Mouse (Mus musculus) lung, embryonic 15.5 days (tissue): ENCODE measurements around the gene Gli3. TPM values are rescaled to one million over a fixed set of nuclear protein-coding genes. Genes with fewer than 3 reads are reported as not detected.
A peak's percentile ranks its signal among the peaks of the same experiment; 100 is the strongest.

Experiments used
- ATAC-seq: fragments of 200-750 bp; cut with Nextera tagmentation; 2 replicates; pipeline ENCODE4 v1.8.0; 2017; ENCODE audit warnings: moderate number of reproducible peaks, borderline replicate concordance; ENCODE audit not compliant: low FRiP score, low TSS enrichment; ENCODE audit errors: extremely low read depth
- H3K27ac ChIP-seq: fragments of 300-500 bp; sonication (generic); 2 replicates; pipeline ENCODE4 v1.5.1; 2015; ENCODE audit warnings: moderate library complexity, mild to moderate bottlenecking, inconsistent platforms
- H3K27me3 ChIP-seq: fragments of 300-500 bp; sonication (generic); 2 replicates; pipeline ENCODE4 v1.6.1; 2015; ENCODE audit warnings: inconsistent platforms
- H3K36me3 ChIP-seq: fragments of 300-500 bp; sonication (generic); 2 replicates; pipeline ENCODE4 v1.6.1; 2015; ENCODE audit warnings: inconsistent platforms
- H3K4me1 ChIP-seq: fragments of 300-500 bp; sonication (generic); 2 replicates; pipeline ENCODE4 v1.6.1; 2015; ENCODE audit warnings: inconsistent platforms
- H3K4me2 ChIP-seq: fragments of 300-500 bp; sonication (generic); 2 replicates; pipeline ENCODE4 v1.6.1; 2015; ENCODE audit warnings: inconsistent platforms, mild to moderate bottlenecking, moderate library complexity
- H3K4me3 ChIP-seq: fragments of 300-500 bp; sonication (generic); 2 replicates; pipeline ENCODE4 v1.5.1; 2015; ENCODE audit warnings: mild to moderate bottlenecking, inconsistent platforms
- H3K9ac ChIP-seq: fragments of 300-500 bp; sonication (generic); 2 replicates; pipeline ENCODE4 v1.6.1; 2015; ENCODE audit warnings: inconsistent platforms
- H3K9me3 ChIP-seq: fragments of 300-500 bp; sonication (generic); 2 replicates; pipeline ENCODE4 v1.6.1; 2016; ENCODE audit warnings: inconsistent platforms
- WGBS: fragments of 180-500 bp; shearing (Covaris S2); methylation state at CpG from one replicate; pipeline ENCODE4 v1.1.7; 2015; 5-methylcytosine and 5-hydroxymethylcytosine counted together
- polyA plus RNA-seq: library from polyadenylated mRNA; unstranded; fragments of >200 nt; fragmentation: Nextera tagmentation; extraction: Ambion mirVana; gene quantifications from 2 replicates; pipeline ENCODE4 v1.2.1, GENCODE M21; 2015

Gene Gli3
- 18.8 and 19.0 TPM in 2 replicates for polyA plus RNA-seq

DNA sequence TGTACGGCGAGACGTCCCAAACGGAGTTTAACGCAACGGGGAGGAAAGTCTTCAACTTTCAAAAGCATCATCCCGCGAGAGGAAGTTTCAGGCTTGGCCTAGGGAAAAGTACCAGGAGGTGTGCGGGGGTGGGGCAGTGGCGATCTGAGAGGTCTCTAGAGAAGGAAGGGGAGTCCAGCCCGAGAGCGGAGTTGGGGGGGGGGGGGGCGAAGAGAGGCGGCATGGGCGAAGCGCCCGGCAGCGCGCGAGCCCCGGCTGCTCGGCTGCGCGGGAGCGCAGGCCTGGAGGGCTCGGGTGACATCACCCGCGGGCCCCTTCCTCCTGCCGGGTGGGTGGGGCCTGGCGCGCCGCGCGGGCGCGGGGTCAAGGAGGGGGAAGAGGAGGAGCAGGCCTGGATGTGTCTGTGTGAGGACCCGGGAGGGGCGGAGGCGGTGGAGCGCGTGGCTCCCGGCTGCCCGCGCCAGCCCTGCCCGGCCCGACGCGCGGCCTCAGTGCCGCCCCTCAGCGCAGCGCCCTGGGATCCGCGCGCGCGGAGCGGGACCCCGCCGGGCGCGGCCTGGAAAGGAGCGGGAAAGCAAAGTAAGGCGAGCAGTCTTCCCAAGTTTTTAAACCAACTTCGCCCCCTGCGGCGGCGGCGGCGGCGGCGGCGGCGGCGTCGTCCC is at the start of gene Gli3:
Gli3 (plus strand) TSS at position 406 of the 662 bp plus-strand sequence.
- peak within 1 kb of the TSS; percentile 75 for H3K4me2 ChIP-seq
- H3K36me3 ChIP-seq: no peaks in the 10 kb centered on the region
- peak within 1 kb of the TSS; percentile 99 for H3K27ac ChIP-seq
- H3K9ac ChIP-seq: peak within 1 kb of the TSS; percentile 93
- H3K9me3 ChIP-seq: no peaks in the 10 kb centered on the region
- peaks cover 32% of the 10 kb centered on the region for H3K4me1 ChIP-seq
- H3K27me3 ChIP-seq: no peaks in the 10 kb centered on the region
- H3K4me3 ChIP-seq: peak within 1 kb of the TSS; percentile 90
- WGBS: under 1% methylated on average over 47 of the region's 76 CpGs
- ATAC-seq: peak; percentile 94

GRCm38 (mm10) chr13:15421182-15421750 is 41.8 kb upstream of the Gli3 start:
- Histone ChIP-seq H3K4me1 (no peaks in the 10 kb centered on the region), H3K36me3 (no peaks in the 10 kb centered on the region), H3K9me3 (no peaks in the 10 kb centered on the region), H3K4me2 (no peak overlapping the region), H3K27ac (no peak overlapping the region), H3K27me3 (no peaks in the 10 kb centered on the region), H3K4me3 (no peak overlapping the region), H3K9ac (no peak overlapping the region)
- ATAC-seq: 0 out of 2 replicates have a peak, but pooled peaks have one; percentile 19
- 46% methylated on average over 10 of the region's 10 CpGs for WGBS

DNA sequence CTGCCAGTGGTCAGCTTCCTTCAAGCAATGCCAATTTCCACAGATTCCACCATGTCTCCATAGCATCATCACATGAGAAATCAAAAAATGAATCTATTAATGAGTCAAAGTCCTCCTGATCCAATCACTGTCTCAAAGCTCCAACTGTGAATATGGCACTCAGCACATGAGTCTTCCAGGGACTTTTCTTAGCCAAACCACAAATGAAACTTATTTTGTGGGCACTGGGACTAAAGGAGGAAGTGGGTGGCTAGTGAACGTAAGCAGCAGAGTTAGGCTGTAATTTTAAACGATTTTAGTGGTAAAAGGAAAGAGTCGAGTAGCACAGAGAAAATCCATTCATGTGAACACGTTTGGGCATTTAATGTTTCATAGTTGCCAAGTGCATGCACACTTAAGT is 21.0 kb upstream of the Gli3 start:
- ATAC-seq: no peak
- Histone ChIP-seq H3K9ac (no peak overlapping the region), H3K36me3 (no peaks in the 10 kb centered on the region), H3K4me3 (no peak overlapping the region), H3K27me3 (no peaks in the 10 kb centered on the region), H3K4me2 (no peak overlapping the region), H3K27ac (no peak overlapping the region), H3K4me1 (peaks cover 4% of the 10 kb centered on the region; the same call in 1 of the 2 replicates), H3K9me3 (no peaks in the 10 kb centered on the region)
- 78% methylated on average over 4 of the region's 4 CpGs for WGBS

DNA sequence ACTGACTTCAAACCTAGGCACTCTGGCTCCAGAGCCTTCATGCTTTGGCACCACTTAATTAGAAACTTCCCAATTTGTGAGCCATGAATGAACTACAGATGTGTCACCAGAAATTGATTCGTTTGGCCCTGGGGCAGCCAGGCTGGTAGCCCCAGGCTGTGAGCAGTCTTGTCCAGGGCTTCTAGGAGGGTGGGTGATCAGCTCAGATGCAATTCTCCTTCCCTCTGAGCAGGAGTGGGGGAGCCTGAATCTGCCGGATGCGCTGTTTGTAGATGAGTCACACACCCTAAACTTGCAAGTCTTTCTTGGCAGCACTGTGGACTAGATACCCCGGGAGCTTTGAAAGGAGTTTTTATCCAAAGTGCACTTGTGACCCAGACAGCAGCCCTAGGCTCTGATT is 18.7 kb upstream of the Gli3 start:
- no peak for ATAC-seq
- Histone ChIP-seq H3K27ac (no peak overlapping the region), H3K36me3 (no peaks in the 10 kb centered on the region), H3K9ac (no peak overlapping the region), H3K4me1 (peaks cover 8% of the 10 kb centered on the region; the same call in 1 of the 2 replicates), H3K4me2 (no peak overlapping the region), H3K9me3 (no peaks in the 10 kb centered on the region), H3K27me3 (no peaks in the 10 kb centered on the region), H3K4me3 (no peak overlapping the region)
- WGBS: 62% methylated on average over 4 of the region's 4 CpGs

DNA sequence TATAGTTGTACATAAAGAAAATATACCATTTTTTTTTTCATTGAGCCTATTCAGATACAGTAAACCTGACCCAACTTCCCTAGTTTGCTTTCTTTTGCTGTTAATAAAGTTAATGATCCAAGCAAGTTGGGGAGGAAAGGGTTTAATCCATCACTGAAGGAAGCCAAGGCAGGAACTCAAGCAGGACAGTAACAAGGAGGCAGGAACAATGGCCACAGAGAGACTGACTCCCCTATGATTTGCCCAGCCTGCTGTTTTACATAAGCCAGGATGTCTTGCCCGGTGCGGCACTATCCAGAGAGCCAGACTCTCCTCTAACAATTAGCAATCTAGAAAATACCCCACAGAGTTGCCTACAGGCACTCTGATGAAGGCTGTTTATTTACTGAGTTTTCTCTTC is 17.4 kb upstream of the Gli3 start:
- Histone ChIP-seq H3K27ac (no peak overlapping the region), H3K4me2 (no peak overlapping the region), H3K9me3 (no peaks in the 10 kb centered on the region), H3K36me3 (no peaks in the 10 kb centered on the region), H3K9ac (no peak overlapping the region), H3K27me3 (no peaks in the 10 kb centered on the region), H3K4me1 (peaks cover 8% of the 10 kb centered on the region; the same call in 1 of the 2 replicates), H3K4me3 (no peak overlapping the region)
- ATAC-seq: no peak
- WGBS: 96% methylated on average over 2 of the region's 2 CpGs

- no peak overlapping the region for H3K4me2 ChIP-seq
Observed at GRCm38 (mm10) chr13:15446004-15446403, 17.0 kb upstream of the Gli3 start.

GRCm38 (mm10) chr13:15446782-15447564 is 16.1 kb upstream of the Gli3 start:
- no peak overlapping the region for H3K27ac ChIP-seq
- WGBS: 36% methylated on average over 7 of the region's 7 CpGs

More at GRCm38 (mm10) chr13:15446004-15446403, 17.0 kb upstream of the Gli3 start:
- Histone ChIP-seq H3K9ac (no peak overlapping the region), H3K27me3 (no peaks in the 10 kb centered on the region), H3K36me3 (no peaks in the 10 kb centered on the region), H3K4me1 (0 out of 2 replicates have a peak, but pooled peaks cover 8% of the 10 kb centered on the region), H3K27ac (no peak overlapping the region), H3K4me3 (no peak overlapping the region), H3K9me3 (no peaks in the 10 kb centered on the region)
- no peak for ATAC-seq
- WGBS: 79% methylated on average over 8 of the region's 8 CpGs

GRCm38 (mm10) chr13:15450941-15451340 is 12.1 kb upstream of the Gli3 start:
- H3K27me3 ChIP-seq: no peaks in the 10 kb centered on the region
- no peak overlapping the region for H3K27ac ChIP-seq
- H3K4me1 ChIP-seq: 0 out of 2 replicates have a peak, but pooled peaks cover 4% of the 10 kb centered on the region
- WGBS: 61% methylated on average over 2 of the region's 2 CpGs
- no peak overlapping the region for H3K4me2 ChIP-seq
- H3K9me3 ChIP-seq: no peaks in the 10 kb centered on the region
- H3K4me3 ChIP-seq: no peak overlapping the region
- H3K36me3 ChIP-seq: no peaks in the 10 kb centered on the region
- no peak overlapping the region for H3K9ac ChIP-seq
- no peak for ATAC-seq

More at GRCm38 (mm10) chr13:15446782-15447564, 16.1 kb upstream of the Gli3 start:
- no peak overlapping the region for H3K9ac ChIP-seq
- H3K4me3 ChIP-seq: no peak overlapping the region
- no peaks in the 10 kb centered on the region for H3K27me3 ChIP-seq
- peak; percentile 93 for ATAC-seq
- H3K4me1 ChIP-seq: 0 out of 2 replicates have a peak, but pooled peaks cover 4% of the 10 kb centered on the region
- no peaks in the 10 kb centered on the region for H3K36me3 ChIP-seq
- H3K9me3 ChIP-seq: no peaks in the 10 kb centered on the region
- H3K4me2 ChIP-seq: no peak overlapping the region

DNA sequence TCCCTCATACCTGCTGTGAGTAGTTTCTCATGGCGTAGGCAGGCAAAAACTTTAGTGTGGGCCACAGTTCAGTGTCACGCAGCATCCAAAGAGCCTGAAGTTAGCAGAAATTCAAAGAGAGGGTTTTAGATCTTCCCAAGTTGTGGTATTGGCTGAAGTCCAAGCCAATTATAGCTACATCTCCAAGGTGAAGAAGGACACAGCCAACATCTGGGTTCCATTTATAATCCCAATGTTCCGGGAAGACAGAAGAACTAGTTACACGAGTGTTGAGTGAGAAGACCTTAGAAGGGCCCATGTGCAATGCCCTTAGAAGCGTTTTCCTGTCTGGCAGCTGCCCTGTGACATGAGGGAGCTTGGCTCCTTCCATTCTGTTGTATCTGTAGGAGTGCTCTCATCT is 5.2 kb upstream of the Gli3 start:
- ATAC-seq: no peak
- no peak overlapping the region for H3K27ac ChIP-seq
- H3K9me3 ChIP-seq: no peaks in the 10 kb centered on the region
- H3K4me1 ChIP-seq: peaks cover 13% of the 10 kb centered on the region; the same call in 1 of the 2 replicates
- H3K36me3 ChIP-seq: no peaks in the 10 kb centered on the region
- H3K4me3 ChIP-seq: no peak overlapping the region
- WGBS: 49% methylated on average over 5 of the region's 5 CpGs
- H3K4me2 ChIP-seq: no peak overlapping the region
- no peak overlapping the region for H3K9ac ChIP-seq
- H3K27me3 ChIP-seq: no peaks in the 10 kb centered on the region

GRCm38 (mm10) chr13:15461926-15462325 is 1.1 kb upstream of the Gli3 start:
- Histone ChIP-seq H3K9ac (no peak overlapping the region; the same call in 1 of the 2 replicates), H3K9me3 (no peaks in the 10 kb centered on the region), H3K36me3 (no peaks in the 10 kb centered on the region), H3K4me3 (peak overlapping the region; percentile 90), H3K4me2 (peak overlapping the region; percentile 75), H3K27ac (peak overlapping the region; percentile 99), H3K4me1 (peaks cover 23% of the 10 kb centered on the region), H3K27me3 (no peaks in the 10 kb centered on the region)
- ATAC-seq: no peak
- 16% methylated on average over 7 of the region's 7 CpGs for WGBS

GRCm38 (mm10) chr13:15463492-15464080 is 551 bp downstream of the Gli3 start:
- H3K9me3 ChIP-seq: no peaks in the 10 kb centered on the region
- ATAC-seq: peak; percentile 83
- peak overlapping the region; percentile 90 for H3K4me3 ChIP-seq
- H3K9ac ChIP-seq: peak overlapping the region; percentile 93
- no peaks in the 10 kb centered on the region for H3K36me3 ChIP-seq
- peak overlapping the region; percentile 75 for H3K4me2 ChIP-seq
- H3K27me3 ChIP-seq: no peaks in the 10 kb centered on the region
- peak overlapping the region; percentile 99 for H3K27ac ChIP-seq
- under 1% methylated on average over 39 of the region's 70 CpGs for WGBS
- peaks cover 39% of the 10 kb centered on the region for H3K4me1 ChIP-seq
